Mouse (Mus musculus) lung, embryonic 14.5 days (tissue): Measurements from ENCODE around the gene Nek10. TPM values are rescaled to one million over a fixed set of nuclear protein-coding genes. Genes with fewer than 3 reads are reported as not detected.
A peak's percentile ranks its signal among the peaks of the same experiment; 100 is the strongest.

Experiments used
- ATAC-seq: fragments of 200-750 bp; cut with Nextera tagmentation; 2 replicates; pipeline ENCODE4 v1.8.0; 2017; ENCODE audit warnings: mild to moderate bottlenecking, moderate TSS enrichment, moderate library complexity; ENCODE audit not compliant: insufficient read depth
- DNase-seq: peaks from one replicate; pipeline ENCODE4 v3.0.0-alpha.2; 2015
- H3K27ac ChIP-seq: fragments of 300-500 bp; sonication (generic); 2 replicates; pipeline ENCODE4 v1.5.1; 2014; ENCODE audit warnings: low read depth, mild to moderate bottlenecking, moderate library complexity
- H3K27me3 ChIP-seq: fragments of 300-500 bp; sonication (generic); 2 replicates; pipeline ENCODE4 v1.6.1; 2014; ENCODE audit warnings: low read length, control low read depth; ENCODE audit not compliant: insufficient read depth
- H3K36me3 ChIP-seq: fragments of 300-500 bp; sonication (generic); 2 replicates; pipeline ENCODE4 v1.6.1; 2014; ENCODE audit warnings: control low read depth; ENCODE audit not compliant: insufficient read depth
- H3K4me1 ChIP-seq: fragments of 300-500 bp; sonication (generic); 2 replicates; pipeline ENCODE4 v1.6.1; 2014; ENCODE audit warnings: antibody characterized with exemption, control low read depth; ENCODE audit not compliant: insufficient read depth
- H3K4me2 ChIP-seq: fragments of 300-500 bp; sonication (generic); 2 replicates; pipeline ENCODE4 v1.6.1; 2014; ENCODE audit warnings: mild to moderate bottlenecking
- H3K4me3 ChIP-seq: fragments of 300-500 bp; sonication (generic); 2 replicates; pipeline ENCODE4 v1.5.1; 2014; ENCODE audit warnings: low read depth, low read length
- H3K9ac ChIP-seq: fragments of 300-500 bp; sonication (generic); 2 replicates; pipeline ENCODE4 v1.6.1; 2014
- H3K9me3 ChIP-seq: fragments of 300-500 bp; sonication (generic); 2 replicates; pipeline ENCODE4 v1.6.1; 2016; ENCODE audit warnings: low read depth, low read length, control low read depth
- CTCF ChIP-seq: IDR thresholded peaks from 2 replicates; pipeline ENCODE4 v1.5.1; 2016; ENCODE audit warnings: antibody characterized with exemption, low read depth
- WGBS: fragments of 180-500 bp; shearing (Covaris S2); extraction: QIAGEN DNeasy Blood & Tissue Kit; methylation state at CpG from one replicate; pipeline ENCODE4 v1.1.7; 2014; 5-methylcytosine and 5-hydroxymethylcytosine counted together
- polyA plus RNA-seq: library from polyadenylated mRNA; unstranded; fragments of >200 nt; fragmentation: Nextera tagmentation; extraction: Ambion mirVana; gene quantifications from 2 replicates; pipeline ENCODE4 v1.2.1, GENCODE M21; 2014

Gene Nek10
- polyA plus RNA-seq, 1 experiment from 2014 or later = 0.03 TPM

DNA sequence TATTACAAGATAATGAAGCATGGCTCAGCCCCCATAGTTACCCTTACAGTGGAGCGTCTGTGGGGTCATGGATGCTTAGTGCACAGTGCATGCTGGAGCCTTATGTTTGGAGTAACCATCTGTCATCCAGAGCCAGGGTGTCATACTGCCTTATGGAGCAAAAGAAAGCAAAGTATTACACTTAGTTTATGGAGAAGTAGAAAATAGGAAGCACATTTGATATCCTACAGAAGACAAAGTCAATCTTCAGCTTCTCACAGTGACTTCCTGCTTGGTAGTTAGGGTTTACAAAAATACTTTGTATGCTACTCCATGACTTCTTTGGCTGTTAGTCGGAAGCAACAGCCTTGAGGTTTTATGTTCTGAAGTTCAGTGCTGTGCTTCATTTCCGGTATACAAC, 2.4 kb upstream of the Nek10 start:
- Histone ChIP-seq H3K36me3 (0 out of 2 replicates have a peak, but pooled peaks cover 13% of the 10 kb centered on the region), H3K4me1 (no peaks in the 10 kb centered on the region), H3K4me3 (no peak overlapping the region), H3K4me2 (no peak overlapping the region), H3K27ac (no peak overlapping the region), H3K9me3 (no peaks in the 10 kb centered on the region), H3K9ac (no peak overlapping the region), H3K27me3 (no peaks in the 10 kb centered on the region)
- WGBS = 93% methylated on average over 3 of the region's 3 CpGs
- no peak for ATAC-seq
- no peak for TF ChIP-seq CTCF
- DNase-seq = no peak

DNA sequence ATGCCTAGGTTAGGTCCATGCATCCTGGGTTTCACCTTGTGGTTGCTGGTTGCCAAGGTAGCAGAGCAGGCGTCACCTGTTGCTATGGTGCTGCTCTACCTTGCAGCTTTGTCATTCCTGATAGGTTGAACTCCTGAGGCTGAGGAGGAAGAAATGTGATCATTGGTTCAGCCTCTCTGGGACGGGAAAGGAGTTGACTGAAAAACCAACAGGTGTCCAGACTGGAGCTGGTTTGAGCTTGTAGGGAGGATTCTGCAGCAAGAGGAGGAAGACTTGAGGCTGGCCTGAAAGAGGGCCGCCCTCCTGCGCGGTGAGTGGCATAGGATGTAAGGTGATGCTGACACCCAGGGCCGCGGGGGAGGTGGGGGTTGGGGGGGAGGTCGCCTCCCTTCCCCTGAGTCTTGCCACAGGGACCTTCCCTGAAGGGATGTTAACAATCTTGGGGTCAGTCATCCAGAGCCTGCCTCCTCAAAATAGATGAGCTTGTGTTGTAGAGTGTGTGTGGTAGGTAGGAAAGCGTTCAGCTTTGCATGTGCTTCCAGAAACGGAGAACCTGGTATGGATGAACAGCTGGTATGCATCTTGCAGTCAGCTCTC, 804 bp downstream of the Nek10 start:
- Histone ChIP-seq H3K9me3 (no peaks in the 10 kb centered on the region), H3K27ac (no peak overlapping the region), H3K4me1 (no peaks in the 10 kb centered on the region), H3K4me2 (no peak overlapping the region), H3K36me3 (0 out of 2 replicates have a peak, but pooled peaks cover 5% of the 10 kb centered on the region), H3K27me3 (no peaks in the 10 kb centered on the region), H3K4me3 (no peak overlapping the region), H3K9ac (no peak overlapping the region)
- TF ChIP-seq CTCF = no peak
- 11% methylated on average over 10 of the region's 10 CpGs for WGBS
- peak; percentile 77 for ATAC-seq
- peak; percentile 39 for DNase-seq

DNA sequence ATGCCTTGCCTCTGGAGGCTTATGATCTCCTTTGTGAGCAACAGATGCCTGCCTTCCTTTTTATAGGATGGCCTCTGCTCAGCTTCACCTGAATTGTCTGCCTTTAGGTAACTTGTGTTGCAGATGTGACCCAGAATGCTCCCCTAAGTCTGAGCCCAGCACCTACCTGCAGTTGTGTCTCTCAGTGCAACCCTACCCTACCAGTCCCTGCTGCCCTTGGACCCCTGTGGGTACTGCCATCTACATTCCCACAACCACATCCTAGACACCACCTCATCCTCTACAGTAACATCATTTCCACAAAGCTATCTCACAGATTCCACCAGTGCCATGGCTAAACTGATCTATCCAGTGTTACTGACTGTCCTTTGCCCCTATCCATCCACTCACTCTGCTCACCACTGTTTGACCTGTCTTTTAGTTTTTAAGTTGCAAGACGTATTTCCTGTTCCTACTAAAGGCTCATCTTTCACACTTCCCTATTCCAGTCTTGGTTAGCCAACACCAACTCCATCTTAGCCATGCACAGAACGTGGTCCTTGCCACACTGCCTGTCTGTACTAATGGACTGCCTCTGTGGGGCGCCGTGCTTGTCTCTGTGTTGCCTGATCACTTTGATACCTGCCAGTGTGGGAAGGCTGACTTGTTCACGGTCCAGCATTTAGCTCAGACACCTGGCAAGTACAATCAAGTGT, 1.4 kb downstream of the Nek10 start:
- H3K4me3 ChIP-seq = no peak overlapping the region
- WGBS = 59% methylated on average over 5 of the region's 5 CpGs
- H3K9me3 ChIP-seq = no peaks in the 10 kb centered on the region
- no peak overlapping the region for H3K27ac ChIP-seq
- peak; percentile 11; the same call in 1 of the 2 replicates for ATAC-seq
- no peaks in the 10 kb centered on the region for H3K27me3 ChIP-seq
- H3K4me1 ChIP-seq = no peaks in the 10 kb centered on the region
- H3K9ac ChIP-seq = no peak overlapping the region
- H3K36me3 ChIP-seq = 0 out of 2 replicates have a peak, but pooled peaks cover 5% of the 10 kb centered on the region
- DNase-seq = no peak
- H3K4me2 ChIP-seq = no peak overlapping the region
- no peak for TF ChIP-seq CTCF

DNA sequence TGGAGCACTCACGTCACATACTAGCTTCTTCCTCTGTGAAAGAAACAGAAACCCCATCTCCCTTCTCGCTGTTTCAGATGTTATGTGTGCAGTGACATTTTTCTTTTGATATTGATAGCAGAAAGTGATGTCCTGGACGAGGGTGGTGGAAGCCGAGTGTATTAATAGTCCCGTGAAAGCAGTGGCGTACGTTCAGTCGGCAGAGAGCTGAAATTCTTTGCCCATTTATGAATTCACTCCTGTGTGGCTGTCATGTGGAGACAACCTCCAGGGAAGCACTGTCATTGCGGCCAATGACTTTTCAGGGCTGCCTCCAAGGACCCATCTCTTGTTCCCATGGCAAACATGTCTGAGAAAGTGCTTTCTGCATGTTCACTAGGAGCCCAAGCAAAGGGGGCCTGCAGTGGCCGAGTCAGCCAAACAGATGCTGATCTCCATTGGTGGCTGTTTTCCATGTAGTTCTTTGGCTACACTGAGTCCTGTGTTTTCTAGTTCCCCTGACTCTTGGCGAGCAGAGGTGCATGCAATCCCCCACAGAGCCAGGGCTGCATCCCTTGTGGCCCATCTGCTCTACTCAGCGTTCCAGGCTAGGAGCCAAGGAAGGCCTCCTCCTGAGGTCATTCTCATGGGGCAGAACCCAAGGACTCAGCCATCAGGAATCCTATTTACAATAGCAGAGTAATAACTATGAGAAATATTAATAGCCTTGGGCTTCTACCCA, 29.5 kb downstream of the Nek10 start:
- TF ChIP-seq CTCF = no peak
- 50% methylated on average over 12 of the region's 12 CpGs for WGBS
- Histone ChIP-seq H3K27ac (peak overlapping the region; percentile 9; the same call in 1 of the 2 replicates), H3K36me3 (no peaks in the 10 kb centered on the region), H3K4me1 (no peaks in the 10 kb centered on the region), H3K4me2 (no peak overlapping the region), H3K9me3 (no peaks in the 10 kb centered on the region), H3K9ac (no peak overlapping the region), H3K27me3 (no peaks in the 10 kb centered on the region), H3K4me3 (no peak overlapping the region)
- DNase-seq (peak; percentile 74), ATAC-seq (peak; percentile 86)

DNA sequence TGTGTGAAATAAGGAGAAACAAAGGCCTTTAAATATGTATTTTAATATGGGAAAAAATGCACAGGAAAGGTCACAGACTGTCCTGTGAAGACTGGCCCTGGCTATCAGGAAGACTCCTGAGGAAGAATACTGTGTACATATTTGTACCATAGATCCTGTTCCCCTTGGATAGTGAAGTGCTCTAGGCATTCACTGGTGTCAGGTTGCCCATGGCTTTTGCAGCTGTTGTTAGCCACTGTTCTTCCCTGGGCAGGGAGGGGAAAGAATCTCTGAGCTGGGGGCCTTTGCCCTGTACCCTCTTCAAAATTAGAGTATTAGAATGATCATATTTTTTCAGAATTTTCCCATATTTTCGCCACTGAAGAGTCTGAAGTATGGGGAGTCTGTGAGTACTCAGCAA, 30.3 kb downstream of the Nek10 start:
- Histone ChIP-seq H3K4me2 (no peak overlapping the region), H3K4me1 (no peaks in the 10 kb centered on the region), H3K27me3 (no peaks in the 10 kb centered on the region), H3K27ac (no peak overlapping the region), H3K36me3 (no peaks in the 10 kb centered on the region), H3K4me3 (no peak overlapping the region), H3K9ac (no peak overlapping the region), H3K9me3 (no peaks in the 10 kb centered on the region)
- no peak for TF ChIP-seq CTCF
- 0 out of 2 replicates have a peak, but pooled peaks have one; percentile 32 for ATAC-seq
- WGBS = 62% methylated on average over 1 of the region's 1 CpGs
- DNase-seq = no peak

DNA sequence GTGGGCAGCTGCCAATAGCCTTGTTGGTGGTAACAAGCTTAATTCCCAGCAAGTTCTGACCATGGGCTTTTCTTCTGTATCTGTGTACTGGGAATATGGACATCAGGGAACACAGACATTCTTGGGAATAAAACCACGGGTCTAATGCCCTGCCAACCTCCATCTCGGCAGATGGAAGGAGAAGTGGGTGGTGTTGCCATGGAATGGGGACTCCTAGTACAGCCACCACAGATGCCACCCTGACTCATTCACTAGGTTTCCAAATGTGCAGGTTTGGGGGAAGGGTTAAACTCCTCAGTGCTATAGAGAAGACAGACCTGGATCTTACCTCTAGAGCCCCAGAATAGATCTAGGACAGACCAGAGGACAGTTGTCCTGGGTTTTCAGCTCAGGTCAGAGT, 31.1 kb downstream of the Nek10 start:
- TF ChIP-seq CTCF = no peak
- WGBS = 82% methylated on average over 2 of the region's 2 CpGs
- Histone ChIP-seq H3K36me3 (no peaks in the 10 kb centered on the region), H3K4me3 (no peak overlapping the region), H3K9ac (no peak overlapping the region), H3K27me3 (no peaks in the 10 kb centered on the region), H3K9me3 (no peaks in the 10 kb centered on the region), H3K27ac (no peak overlapping the region), H3K4me1 (no peaks in the 10 kb centered on the region), H3K4me2 (no peak overlapping the region)
- ATAC-seq (no peak), DNase-seq (no peak)

DNA sequence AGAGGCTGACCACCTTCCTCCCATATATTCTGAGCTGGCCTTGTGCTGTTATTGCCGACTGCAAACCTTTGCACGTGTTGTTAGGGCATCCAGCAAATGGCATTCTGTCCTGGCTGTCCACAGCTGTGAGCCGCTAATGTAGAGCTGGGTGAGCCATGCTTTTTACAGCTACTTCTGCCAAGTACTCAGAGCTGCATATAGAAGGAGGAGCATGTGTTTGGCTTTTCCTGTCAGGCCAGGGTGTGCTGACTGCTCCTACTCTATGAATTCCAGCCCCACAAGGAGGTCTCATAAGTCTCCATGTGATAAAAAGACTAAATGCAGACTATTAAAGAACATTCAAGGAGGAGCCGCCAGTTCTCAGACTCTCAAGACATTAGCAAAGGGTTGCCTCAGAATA, 34.4 kb downstream of the Nek10 start:
- Histone ChIP-seq H3K4me1 (no peaks in the 10 kb centered on the region), H3K4me2 (no peak overlapping the region)
- 57% methylated on average over 4 of the region's 4 CpGs for WGBS

More for the DNA sequence above, 34.4 kb downstream of the Nek10 start:
- DNase-seq (peak; percentile 19), ATAC-seq (peak; percentile 52; the same call in 1 of the 2 replicates)
- no peaks in the 10 kb centered on the region for H3K9me3 ChIP-seq
- no peak for TF ChIP-seq CTCF
- no peaks in the 10 kb centered on the region for H3K36me3 ChIP-seq
- no peaks in the 10 kb centered on the region for H3K27me3 ChIP-seq
- no peak overlapping the region for H3K9ac ChIP-seq
- H3K4me3 ChIP-seq = no peak overlapping the region
- H3K27ac ChIP-seq = no peak overlapping the region
